Mouse (Mus musculus): ENCODE measurements around the gene Stard7.

GRCm38 (mm10) chr2:127333945-127334603, 64.1 kb downstream of the Stard7 start:
- no peak for TF ChIP-seq POLR2A (IDR thresholded peaks at IDR 0.05; ENCODE audit: borderline replicate concordance, control insufficient read depth, low read depth, low read length)
- no peak for TF ChIP-seq CTCF (IDR thresholded peaks at IDR 0.05; ENCODE audit: control insufficient read depth, insufficient read depth, low read length)
